Mouse (Mus musculus) macrophage (primary cell): ENCODE data around the gene Eva1c. TPM values are rescaled to one million over a fixed set of nuclear protein-coding genes. Genes with fewer than 3 reads are reported as not detected.

ENCODE experiments used
- H3K27ac ChIP-seq: fragments of 350-480 bp; formaldehyde crosslinking; 2 replicates; pipeline ENCODE4 v1.9.0; 2021
- H3K36me3 ChIP-seq: fragments of 350-480 bp; formaldehyde crosslinking; 2 replicates; pipeline ENCODE4 v1.9.0; 2021; ENCODE audit errors: inconsistent target
- H3K4me3 ChIP-seq: fragments of 350-480 bp; formaldehyde crosslinking; 2 replicates; pipeline ENCODE4 v1.9.0; 2021; ENCODE audit errors: inconsistent target
- H3K79me2 ChIP-seq: fragments of 350-480 bp; formaldehyde crosslinking; 2 replicates; pipeline ENCODE4 v1.9.0; 2021; ENCODE audit errors: inconsistent target
- WGBS: methylation state at CpG from one replicate; pipeline ENCODE4 v1.1.7; 2026; ENCODE audit warnings: inconsistent platforms; ENCODE audit not compliant: missing documents; 5-methylcytosine and 5-hydroxymethylcytosine counted together
- polyA plus RNA-seq: library from polyadenylated mRNA; stranded (reverse); fragments of 250-400 nt; gene quantifications from 3 replicates; pipeline ENCODE4 v1.2.4, GENCODE M21; 2018; ENCODE audit warnings: inconsistent platforms

Gene Eva1c
- polyA plus RNA-seq, 1 experiment from 2014 or later, result not detected

GRCm38 (mm10) chr16:90897651-90898050, 71.1 kb downstream of the Eva1c start:
- WGBS, result 80% methylated on average over 3 of the region's 3 CpGs
- no peaks in the 10 kb centered on the region for H3K36me3 ChIP-seq
- H3K79me2 ChIP-seq, result no peaks in the 10 kb centered on the region
- no peak overlapping the region for H3K27ac ChIP-seq
- H3K4me3 ChIP-seq, result no peak overlapping the region

GRCm38 (mm10) chr16:90899498-90899897, 73.0 kb downstream of the Eva1c start:
- Histone ChIP-seq H3K4me3 (no peak overlapping the region), H3K79me2 (no peaks in the 10 kb centered on the region), H3K27ac (no peak overlapping the region), H3K36me3 (no peaks in the 10 kb centered on the region)
- 77% methylated on average over 12 of the region's 12 CpGs for WGBS

DNA sequence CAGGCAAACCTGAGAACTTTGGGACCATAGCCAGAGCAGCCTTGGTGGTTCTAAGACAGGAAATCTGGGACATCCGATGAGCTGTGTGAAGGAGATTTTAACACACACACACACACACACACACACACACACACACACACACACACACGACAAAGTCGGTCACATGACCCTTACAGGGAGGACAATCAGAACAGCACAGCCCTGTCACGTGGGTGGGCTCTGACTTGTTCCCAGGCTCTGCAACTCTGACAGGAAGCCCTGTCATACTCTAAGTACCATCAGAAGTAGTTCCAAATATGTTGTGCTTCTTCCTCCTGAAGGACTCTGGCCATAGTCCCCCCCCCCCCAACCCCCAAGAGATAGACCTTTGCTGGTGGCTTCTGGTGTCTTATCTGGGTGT, 74.8 kb downstream of the Eva1c start:
- Histone ChIP-seq H3K36me3 (no peaks in the 10 kb centered on the region), H3K27ac (no peak overlapping the region), H3K4me3 (no peak overlapping the region), H3K79me2 (no peaks in the 10 kb centered on the region)
- WGBS, result 60% methylated on average over 3 of the region's 4 CpGs

DNA sequence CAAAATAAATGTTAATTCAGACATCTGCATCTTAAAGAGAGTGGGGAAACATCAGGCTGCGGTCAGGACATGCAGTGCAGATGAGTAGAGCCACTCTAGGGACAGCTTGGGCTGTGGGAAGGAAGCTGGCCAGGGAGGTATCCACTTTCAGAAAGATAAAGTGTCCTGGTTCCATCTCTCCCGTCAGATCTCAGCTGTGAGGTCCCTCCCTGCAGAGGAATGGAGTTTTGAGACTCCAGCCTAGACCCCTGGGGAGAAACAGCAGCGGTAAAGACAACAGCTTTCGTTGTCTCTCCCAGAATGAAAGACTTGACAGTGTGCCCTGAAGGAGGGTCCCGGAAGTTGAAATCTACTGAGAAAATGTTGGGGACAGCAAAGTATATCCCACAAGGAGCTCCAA, 76.8 kb downstream of the Eva1c start:
- Histone ChIP-seq H3K79me2 (no peaks in the 10 kb centered on the region), H3K4me3 (no peak overlapping the region), H3K27ac (no peak overlapping the region), H3K36me3 (no peaks in the 10 kb centered on the region)
- 72% methylated on average over 5 of the region's 5 CpGs for WGBS

DNA sequence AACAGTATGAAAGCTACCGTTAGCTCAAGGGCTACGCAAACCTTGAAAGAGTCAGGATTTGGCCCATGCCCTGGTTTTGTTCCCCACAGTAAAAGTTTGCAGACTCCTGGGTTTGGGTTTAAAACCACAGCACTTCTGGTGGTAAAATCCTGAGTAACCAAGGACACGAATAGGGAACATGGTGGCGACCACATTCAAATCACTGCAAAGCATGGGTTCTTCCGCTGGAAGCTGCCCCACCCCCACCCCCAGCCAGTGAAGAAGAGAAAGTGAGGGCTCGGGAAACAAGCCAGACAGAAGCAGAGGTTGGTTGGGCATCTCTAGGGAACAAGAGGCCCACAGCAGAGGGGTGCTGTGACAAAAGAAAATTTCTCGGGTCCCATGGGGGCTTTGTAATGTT, 80.7 kb downstream of the Eva1c start:
- Histone ChIP-seq H3K79me2 (no peaks in the 10 kb centered on the region), H3K36me3 (no peaks in the 10 kb centered on the region), H3K4me3 (no peak overlapping the region), H3K27ac (no peak overlapping the region)
- 34% methylated on average over 7 of the region's 7 CpGs for WGBS

DNA sequence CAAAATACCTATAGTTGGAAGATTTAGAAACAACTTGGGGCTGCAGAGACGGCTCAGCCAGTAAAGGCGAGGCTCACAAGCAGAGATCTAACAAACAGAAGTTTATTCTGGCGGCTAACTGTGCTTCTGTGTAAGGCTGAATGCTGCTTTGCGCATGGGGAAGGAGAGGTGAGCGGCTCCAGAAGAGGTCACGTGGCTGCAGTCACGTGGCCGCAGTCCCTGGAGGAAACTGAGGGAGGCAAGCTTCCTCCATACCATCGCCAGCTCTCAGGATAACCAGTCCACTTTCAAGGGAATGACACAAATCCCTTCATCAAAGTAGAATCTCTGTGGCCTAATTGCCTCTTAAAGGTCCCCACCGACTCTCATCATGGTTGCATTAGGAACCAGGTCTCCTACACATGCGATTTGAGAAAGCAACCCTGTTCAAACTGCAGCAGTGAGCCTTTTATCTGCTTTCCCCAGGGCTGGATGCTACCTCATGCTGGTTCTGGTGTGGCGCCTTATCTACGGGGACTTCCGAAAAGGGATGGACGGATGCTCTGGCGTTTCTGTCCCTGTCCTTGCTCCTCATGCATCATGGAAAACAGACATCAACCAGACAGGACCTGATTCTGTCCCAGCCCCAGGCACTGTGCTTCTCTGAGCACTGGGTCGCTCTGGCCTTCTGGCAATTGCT, 84.5 kb downstream of the Eva1c start:
- no peaks in the 10 kb centered on the region for H3K36me3 ChIP-seq
- no peak overlapping the region for H3K27ac ChIP-seq
- 77% methylated on average over 17 of the region's 17 CpGs for WGBS
- no peak overlapping the region for H3K4me3 ChIP-seq
- no peaks in the 10 kb centered on the region for H3K79me2 ChIP-seq

DNA sequence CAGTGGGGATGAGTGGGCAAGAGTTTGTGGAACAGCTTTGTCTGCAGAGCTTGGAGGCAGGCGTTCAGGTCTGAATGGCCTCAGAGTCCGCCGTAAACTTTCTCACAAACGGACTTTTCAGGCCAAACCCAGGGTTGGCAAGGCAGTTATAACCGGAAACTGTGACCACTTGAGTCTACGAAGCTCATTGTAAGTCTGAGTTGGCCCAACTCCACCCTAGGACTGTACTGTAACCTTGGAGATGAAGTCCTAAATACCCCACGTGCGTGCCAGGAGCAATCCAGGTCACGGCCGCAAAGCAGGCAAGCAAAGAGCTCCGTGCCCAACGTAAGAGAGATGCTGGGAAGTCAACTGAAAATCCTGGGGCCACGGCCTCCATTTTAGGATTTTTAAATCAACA, 85.2 kb downstream of the Eva1c start:
- WGBS, result 92% methylated on average over 13 of the region's 13 CpGs
- H3K4me3 ChIP-seq, result no peak overlapping the region
- H3K27ac ChIP-seq, result no peak overlapping the region
- no peaks in the 10 kb centered on the region for H3K79me2 ChIP-seq
- H3K36me3 ChIP-seq, result no peaks in the 10 kb centered on the region

- Histone ChIP-seq H3K4me3 (no peak overlapping the region), H3K27ac (no peak overlapping the region), H3K36me3 (no peaks in the 10 kb centered on the region), H3K79me2 (no peaks in the 10 kb centered on the region)
- WGBS, result 10% methylated on average over 12 of the region's 12 CpGs
Measured at GRCm38 (mm10) chr16:90916040-90916481, 89.5 kb downstream of the Eva1c start.

GRCm38 (mm10) chr16:90917156-90917555, 90.6 kb downstream of the Eva1c start:
- 92% methylated on average over 8 of the region's 8 CpGs for WGBS
- Histone ChIP-seq H3K27ac (no peak overlapping the region), H3K79me2 (no peaks in the 10 kb centered on the region), H3K36me3 (no peaks in the 10 kb centered on the region), H3K4me3 (no peak overlapping the region)

DNA sequence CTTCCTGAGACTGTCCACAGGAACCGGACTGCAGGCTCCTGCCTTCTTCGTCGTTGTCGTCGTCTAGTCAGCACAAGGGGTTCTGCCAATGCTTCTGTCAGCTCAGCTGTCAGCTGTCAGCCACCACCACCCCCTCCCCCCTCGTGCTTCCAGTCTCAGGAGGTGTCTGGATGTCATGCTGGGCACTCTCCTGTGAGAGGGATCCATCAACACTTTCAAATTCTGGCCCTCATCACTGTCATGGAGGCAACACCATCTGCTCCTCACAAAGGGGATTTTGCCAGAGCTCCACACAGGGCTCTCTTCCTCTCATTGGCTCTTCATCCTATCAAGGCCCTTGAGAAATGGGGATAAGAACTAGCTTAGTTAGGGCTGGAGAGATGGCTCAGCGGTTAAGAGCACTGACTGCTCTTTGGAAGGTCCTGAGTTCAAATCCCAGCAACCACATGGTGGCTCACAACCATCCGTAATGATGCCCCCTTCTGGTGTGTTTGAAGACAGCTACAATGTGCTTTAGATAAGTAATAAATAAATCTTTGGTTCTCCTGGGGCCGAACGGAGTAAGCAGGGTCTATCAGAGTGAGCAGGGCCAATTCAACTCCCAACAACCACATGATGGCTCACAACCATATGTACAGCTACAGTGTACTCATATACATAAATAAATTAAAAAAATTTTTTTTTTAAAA, 95.1 kb downstream of the Eva1c start:
- 62% methylated on average over 10 of the region's 10 CpGs for WGBS
- Histone ChIP-seq H3K36me3 (no peaks in the 10 kb centered on the region), H3K79me2 (no peaks in the 10 kb centered on the region), H3K4me3 (no peak overlapping the region), H3K27ac (no peak overlapping the region)

- H3K27ac ChIP-seq, result no peak overlapping the region
- no peaks in the 10 kb centered on the region for H3K79me2 ChIP-seq
- no peaks in the 10 kb centered on the region for H3K36me3 ChIP-seq
- 88% methylated on average over 13 of the region's 13 CpGs for WGBS
- H3K4me3 ChIP-seq, result no peak overlapping the region
Measured at GRCm38 (mm10) chr16:90924606-90925370, 98.3 kb downstream of the Eva1c start.

DNA sequence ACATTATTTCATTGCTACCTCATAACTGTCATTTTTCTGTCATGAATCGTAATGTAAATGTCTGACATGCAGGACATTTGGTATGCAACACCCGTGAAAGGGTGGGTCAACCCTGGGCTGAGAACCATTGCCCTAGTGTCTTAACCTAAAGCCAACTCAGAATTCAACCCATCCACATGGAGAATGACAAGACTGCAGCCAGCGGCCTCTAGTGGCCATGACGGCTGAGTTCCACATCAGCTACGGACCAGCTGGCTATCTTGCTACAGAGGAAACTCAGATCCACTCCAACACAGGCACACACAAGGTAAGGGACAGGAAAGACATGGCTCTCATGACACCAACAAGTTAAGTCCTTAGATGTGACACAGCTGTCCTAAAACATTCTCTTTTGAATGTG, 98.9 kb downstream of the Eva1c start:
- H3K79me2 ChIP-seq, result no peaks in the 10 kb centered on the region
- no peak overlapping the region for H3K4me3 ChIP-seq
- no peak overlapping the region for H3K27ac ChIP-seq
- WGBS, result 42% methylated on average over 5 of the region's 5 CpGs
- no peaks in the 10 kb centered on the region for H3K36me3 ChIP-seq

- Histone ChIP-seq H3K36me3 (no peaks in the 10 kb centered on the region), H3K79me2 (no peaks in the 10 kb centered on the region), H3K4me3 (no peak overlapping the region), H3K27ac (no peak overlapping the region)
- WGBS, result 92% methylated on average over 4 of the region's 4 CpGs
Measured at GRCm38 (mm10) chr16:90927446-90927845, 100.9 kb downstream of the Eva1c start.

DNA sequence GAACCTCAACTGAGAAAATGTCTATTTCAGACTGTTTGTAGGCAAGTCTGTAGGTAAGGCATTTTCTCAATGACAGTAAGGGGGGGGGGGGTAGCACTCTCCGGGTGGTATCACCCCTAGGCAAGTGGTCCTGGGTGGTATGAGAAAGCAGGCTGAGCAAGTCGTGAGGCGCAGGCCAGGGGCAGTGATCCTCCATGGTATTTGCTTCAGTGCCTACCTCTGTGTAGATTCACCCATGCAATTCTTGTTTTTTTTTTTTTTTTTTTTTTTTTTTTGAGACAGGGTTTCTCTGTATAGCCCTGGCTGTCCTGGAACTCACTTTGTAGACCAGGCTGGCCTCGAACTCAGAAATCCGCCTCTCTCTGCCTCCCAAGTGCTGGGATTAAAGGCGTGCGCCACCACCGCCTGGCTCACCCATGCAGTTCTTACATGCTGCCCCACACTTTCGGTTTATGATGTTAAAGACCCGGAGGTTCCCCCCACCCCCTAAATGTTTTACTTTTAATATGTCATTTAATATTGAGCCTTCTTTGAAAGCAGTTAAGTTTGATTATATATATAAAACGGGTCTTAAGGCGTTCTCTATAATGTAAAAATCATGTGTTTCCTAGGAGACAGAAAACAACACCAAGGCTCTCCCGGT, 107.1 kb downstream of the Eva1c start:
- H3K27ac ChIP-seq, result peak overlapping the region; percentile 13; the same call in 1 of the 2 replicates
- H3K36me3 ChIP-seq, result peaks cover 18% of the 10 kb centered on the region
- WGBS, result 33% methylated on average over 13 of the region's 13 CpGs
- H3K79me2 ChIP-seq, result no peaks in the 10 kb centered on the region
- H3K4me3 ChIP-seq, result peak overlapping the region; percentile 71
